Mouse (Mus musculus): ENCODE results near the gene Zbtb44. TPM values are rescaled to one million over a fixed set of nuclear protein-coding genes. Genes with fewer than 3 reads are reported as not detected.

The Zbtb44 gene
- total and polyA plus RNA-seq, 2 experiments from 2014 or later = 5.4 to 30.1 TPM

DNA sequence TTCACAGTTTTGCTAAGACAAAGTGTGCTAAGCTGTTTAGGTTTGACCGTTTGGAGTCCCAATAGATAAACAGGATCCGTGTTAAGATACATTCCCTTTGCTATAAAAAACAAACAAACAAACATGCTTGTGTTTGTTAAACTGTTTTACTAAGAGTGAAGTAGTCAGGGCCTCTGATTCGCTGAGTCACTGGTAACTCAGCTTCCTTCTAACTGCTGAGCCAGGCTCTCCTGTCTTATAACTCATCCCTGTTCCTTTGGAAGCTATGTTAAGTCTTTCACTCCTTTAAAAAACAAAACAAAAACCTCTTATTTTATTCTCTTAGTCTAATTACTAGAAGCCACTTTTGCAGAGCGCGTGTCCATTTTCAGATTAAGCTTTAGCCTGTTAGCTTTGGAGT is 41.8 kb downstream of the Zbtb44 start:
- Histone ChIP-seq H3K27me3 (ENCODE audit: control insufficient read depth, insufficient read depth, low read length) (no peaks in the 10 kb centered on the region), H3K4me2 (ENCODE audit: low read depth, low read length) (no peak overlapping the region), H3K4me3 (ENCODE audit: low read depth, low read length) (no peak overlapping the region), H3K4me1 (ENCODE audit: control insufficient read depth, insufficient read depth) (no peaks in the 10 kb centered on the region), H3K9me3 (replicated peaks; ENCODE audit: control insufficient read depth, low read length) (no peaks in the 10 kb centered on the region), H3K36me3 (replicated peaks; ENCODE audit: control insufficient read depth, insufficient read depth, low read length) (peaks cover 24% of the 10 kb centered on the region), H3K9ac (replicated peaks; ENCODE audit: low read depth, low read length) (no peak overlapping the region), H3K27ac (ENCODE audit: low read depth) (no peak overlapping the region)
- TF ChIP-seq CTCF (IDR thresholded peaks at IDR 0.05; ENCODE audit: low read depth) (no peak), EP300 (IDR thresholded peaks at IDR 0.05; ENCODE audit: low read depth) (no peak)
- DNase-seq (ENCODE audit: low spot score) (no peak), ATAC-seq (ENCODE audit: insufficient read depth, low read depth) (no peak)
- 88% methylated on average over 5 of the region's 5 CpGs for WGBS

DNA sequence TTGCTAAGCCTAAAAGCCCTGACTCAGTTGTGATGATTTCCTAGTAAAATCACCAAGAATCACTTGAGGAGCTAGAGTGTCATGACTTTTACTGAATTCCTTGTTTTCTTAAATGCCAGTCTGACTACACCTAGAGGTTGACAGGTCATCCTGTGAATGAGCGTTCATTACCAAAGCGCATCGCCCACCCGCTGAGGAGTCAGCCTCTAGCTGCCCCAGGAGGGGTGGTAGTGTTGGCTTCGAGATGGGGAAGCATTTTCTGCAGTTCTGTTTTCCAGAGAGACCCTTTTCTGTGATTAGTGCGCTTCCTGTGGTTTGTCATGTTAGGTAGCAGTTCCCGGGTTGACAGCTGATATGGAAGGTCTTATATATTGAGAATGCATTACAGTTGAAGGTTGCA is 43.4 kb downstream of the Zbtb44 start:
- Histone ChIP-seq H3K36me3 (replicated peaks; ENCODE audit: control insufficient read depth, insufficient read depth, low read length) (peaks cover 19% of the 10 kb centered on the region), H3K27me3 (ENCODE audit: control insufficient read depth, insufficient read depth, low read length) (no peaks in the 10 kb centered on the region), H3K4me2 (ENCODE audit: low read depth, low read length) (no peak overlapping the region), H3K9ac (replicated peaks; ENCODE audit: low read depth, low read length) (no peak overlapping the region), H3K4me1 (ENCODE audit: control insufficient read depth, insufficient read depth) (no peaks in the 10 kb centered on the region), H3K27ac (ENCODE audit: low read depth) (no peak overlapping the region), H3K4me3 (ENCODE audit: low read depth, low read length) (no peak overlapping the region), H3K9me3 (replicated peaks; ENCODE audit: control insufficient read depth, low read length) (no peaks in the 10 kb centered on the region)
- ATAC-seq (ENCODE audit: insufficient read depth, low read depth) (no peak), DNase-seq (ENCODE audit: low spot score) (no peak)
- TF ChIP-seq CTCF (IDR thresholded peaks at IDR 0.05; ENCODE audit: low read depth) (no peak), EP300 (IDR thresholded peaks at IDR 0.05; ENCODE audit: low read depth) (no peak)
- WGBS = 74% methylated on average over 7 of the region's 7 CpGs

DNA sequence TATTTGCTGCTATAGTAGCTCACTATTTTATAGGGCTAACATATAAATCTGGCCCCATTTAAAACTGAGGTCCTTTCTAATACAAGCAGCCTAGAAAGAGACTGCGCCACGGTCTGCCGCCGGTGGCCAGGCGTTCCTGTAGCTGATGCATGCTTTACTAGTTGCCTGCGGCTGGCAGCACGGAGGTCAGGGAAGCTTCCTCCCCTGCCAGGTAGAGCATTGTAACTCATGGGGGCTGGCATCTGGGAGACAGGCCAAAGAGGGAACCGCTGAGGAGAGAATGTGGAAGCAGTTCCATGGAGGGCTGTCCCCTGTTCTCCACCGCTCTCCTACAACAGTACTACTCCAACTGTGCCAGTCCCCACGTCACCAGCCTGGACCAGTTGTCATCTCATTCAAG is 44.4 kb downstream of the Zbtb44 start:
- no peak for ATAC-seq (ENCODE audit: insufficient read depth, low read depth)
- Histone ChIP-seq H3K36me3 (replicated peaks; ENCODE audit: control insufficient read depth, insufficient read depth, low read length) (0 out of 2 replicates have a peak, but pooled peaks cover 10% of the 10 kb centered on the region), H3K4me1 (ENCODE audit: control insufficient read depth, insufficient read depth) (no peaks in the 10 kb centered on the region), H3K27me3 (ENCODE audit: control insufficient read depth, insufficient read depth, low read length) (no peaks in the 10 kb centered on the region), H3K4me3 (ENCODE audit: low read depth, low read length) (no peak overlapping the region), H3K9me3 (replicated peaks; ENCODE audit: control insufficient read depth, low read length) (no peaks in the 10 kb centered on the region), H3K9ac (replicated peaks; ENCODE audit: low read depth, low read length) (no peak overlapping the region), H3K27ac (ENCODE audit: low read depth) (no peak overlapping the region), H3K4me2 (ENCODE audit: low read depth, low read length) (no peak overlapping the region)
- DNase-seq (ENCODE audit: low spot score) = no peak
- WGBS = 77% methylated on average over 10 of the region's 10 CpGs
- TF ChIP-seq EP300 (IDR thresholded peaks at IDR 0.05; ENCODE audit: low read depth) = no peak
- no peak for TF ChIP-seq CTCF (IDR thresholded peaks at IDR 0.05; ENCODE audit: low read depth)

DNA sequence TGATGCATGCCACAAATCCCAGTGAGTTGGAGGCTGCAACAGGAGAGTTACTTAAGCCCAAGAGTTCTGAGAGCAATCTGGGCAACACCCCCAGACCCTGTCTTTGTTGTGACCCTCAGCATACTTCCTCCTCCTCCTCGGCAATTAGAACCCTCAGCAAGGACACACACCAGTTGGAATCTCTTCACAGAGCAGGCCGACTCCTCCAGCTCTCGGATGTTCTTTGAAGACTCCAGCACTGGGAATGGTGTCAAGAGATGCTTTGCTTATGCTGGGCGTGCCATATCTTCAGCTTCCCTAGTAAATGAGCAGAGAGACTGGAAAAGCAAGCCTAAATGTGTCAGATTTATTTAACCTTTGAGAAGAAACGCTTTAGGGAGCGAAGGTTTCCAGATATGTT is 50.3 kb downstream of the Zbtb44 start:
- no peak overlapping the region for H3K27ac ChIP-seq (ENCODE audit: low read depth)
- no peaks in the 10 kb centered on the region for H3K36me3 ChIP-seq (replicated peaks; ENCODE audit: control insufficient read depth, insufficient read depth, low read length)
- H3K9me3 ChIP-seq (replicated peaks; ENCODE audit: control insufficient read depth, low read length) = no peaks in the 10 kb centered on the region
- H3K4me2 ChIP-seq (ENCODE audit: low read depth, low read length) = no peak overlapping the region
- no peak overlapping the region for H3K9ac ChIP-seq (replicated peaks; ENCODE audit: low read depth, low read length)
- H3K4me1 ChIP-seq (ENCODE audit: control insufficient read depth, insufficient read depth) = no peaks in the 10 kb centered on the region
- WGBS = 67% methylated on average over 6 of the region's 6 CpGs
- ATAC-seq (ENCODE audit: insufficient read depth, low read depth) (no peak), DNase-seq (ENCODE audit: low spot score) (no peak)
- TF ChIP-seq EP300 (IDR thresholded peaks at IDR 0.05; ENCODE audit: low read depth) = no peak
- TF ChIP-seq CTCF (IDR thresholded peaks at IDR 0.05; ENCODE audit: low read depth) = no peak
- 0 out of 2 replicates have a peak, but pooled peaks cover 3% of the 10 kb centered on the region for H3K27me3 ChIP-seq (ENCODE audit: control insufficient read depth, insufficient read depth, low read length)
- H3K4me3 ChIP-seq (ENCODE audit: low read depth, low read length) = no peak overlapping the region

DNA sequence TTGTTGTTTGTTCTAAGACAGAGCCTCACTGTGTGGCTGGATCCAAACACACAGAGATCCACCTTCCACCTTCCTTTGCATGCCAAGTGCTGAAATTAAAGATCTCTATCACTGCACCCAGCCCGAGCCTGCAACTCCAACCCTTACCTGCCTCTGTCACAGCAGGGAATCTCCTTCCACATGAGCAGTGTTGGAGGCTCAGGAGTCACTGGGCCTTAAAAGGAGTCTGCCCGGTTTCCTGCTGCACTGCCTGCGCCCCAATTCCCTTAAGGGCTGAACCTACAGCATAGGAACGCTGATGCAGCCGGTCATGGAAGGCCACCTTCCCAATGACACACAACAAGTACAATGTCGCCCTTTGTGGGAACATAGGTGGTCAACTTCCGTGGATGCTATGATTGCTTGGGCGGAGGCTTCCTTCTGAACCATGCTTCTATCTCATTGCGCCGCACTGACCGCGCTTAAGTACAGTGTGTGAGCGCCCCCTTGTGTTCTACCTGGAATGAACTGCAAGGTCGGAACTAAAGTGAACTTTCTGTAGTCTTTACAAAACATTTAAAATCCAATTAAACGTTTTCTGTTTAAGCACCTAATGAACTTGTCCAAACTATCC is 51.7 kb downstream of the Zbtb44 start:
- H3K27ac ChIP-seq (ENCODE audit: low read depth) = no peak overlapping the region
- ATAC-seq (ENCODE audit: insufficient read depth, low read depth) (peak; percentile 40; the same call in 1 of the 2 replicates), DNase-seq (ENCODE audit: low spot score) (peak; percentile 80)
- H3K4me3 ChIP-seq (ENCODE audit: low read depth, low read length) = no peak overlapping the region
- no peaks in the 10 kb centered on the region for H3K36me3 ChIP-seq (replicated peaks; ENCODE audit: control insufficient read depth, insufficient read depth, low read length)
- 10% methylated on average over 15 of the region's 15 CpGs for WGBS
- no peak overlapping the region for H3K4me2 ChIP-seq (ENCODE audit: low read depth, low read length)
- H3K27me3 ChIP-seq (ENCODE audit: control insufficient read depth, insufficient read depth, low read length) = peaks cover 12% of the 10 kb centered on the region; the same call in 1 of the 2 replicates
- TF ChIP-seq EP300 (IDR thresholded peaks at IDR 0.05; ENCODE audit: low read depth) (no peak), CTCF (IDR thresholded peaks at IDR 0.05; ENCODE audit: low read depth) (peak; percentile 82)
- no peaks in the 10 kb centered on the region for H3K4me1 ChIP-seq (ENCODE audit: control insufficient read depth, insufficient read depth)
- no peaks in the 10 kb centered on the region for H3K9me3 ChIP-seq (replicated peaks; ENCODE audit: control insufficient read depth, low read length)
- no peak overlapping the region for H3K9ac ChIP-seq (replicated peaks; ENCODE audit: low read depth, low read length)

DNA sequence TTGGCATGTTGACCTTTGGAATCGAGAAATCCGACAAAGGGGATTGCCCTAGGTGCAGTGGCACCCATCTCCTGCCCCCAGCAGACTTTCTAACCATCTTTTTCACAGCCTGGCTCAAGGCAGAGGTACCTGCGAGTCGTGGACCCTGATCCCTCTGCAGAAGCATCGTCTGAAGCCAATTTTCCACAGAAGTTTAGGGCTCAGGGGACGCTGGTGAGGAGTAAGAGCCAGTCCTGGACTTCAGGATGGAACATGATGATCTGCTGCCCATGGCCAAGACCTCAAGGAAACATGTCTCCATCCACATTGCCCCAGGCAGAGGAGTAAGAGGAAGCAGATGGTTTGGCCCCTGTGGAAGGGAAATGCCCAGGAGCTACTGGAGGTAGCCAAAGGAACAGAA is 52.3 kb downstream of the Zbtb44 start:
- no peak overlapping the region for H3K27ac ChIP-seq (ENCODE audit: low read depth)
- H3K36me3 ChIP-seq (replicated peaks; ENCODE audit: control insufficient read depth, insufficient read depth, low read length) = no peaks in the 10 kb centered on the region
- no peak for DNase-seq (ENCODE audit: low spot score)
- no peaks in the 10 kb centered on the region for H3K9me3 ChIP-seq (replicated peaks; ENCODE audit: control insufficient read depth, low read length)
- ATAC-seq (ENCODE audit: insufficient read depth, low read depth) = no peak
- no peak overlapping the region for H3K9ac ChIP-seq (replicated peaks; ENCODE audit: low read depth, low read length)
- H3K4me2 ChIP-seq (ENCODE audit: low read depth, low read length) = no peak overlapping the region
- no peaks in the 10 kb centered on the region for H3K4me1 ChIP-seq (ENCODE audit: control insufficient read depth, insufficient read depth)
- TF ChIP-seq CTCF (IDR thresholded peaks at IDR 0.05; ENCODE audit: low read depth) (no peak), EP300 (IDR thresholded peaks at IDR 0.05; ENCODE audit: low read depth) (no peak)
- H3K4me3 ChIP-seq (ENCODE audit: low read depth, low read length) = no peak overlapping the region
- WGBS = 72% methylated on average over 6 of the region's 6 CpGs
- H3K27me3 ChIP-seq (ENCODE audit: control insufficient read depth, insufficient read depth, low read length) = peaks cover 16% of the 10 kb centered on the region; the same call in 1 of the 2 replicates
